Mouse (Mus musculus) midbrain, embryonic 11.5 days (tissue): ENCODE measurements around the gene Olfr45. TPM values are rescaled to one million over a fixed set of nuclear protein-coding genes. Genes with fewer than 3 reads are reported as not detected.
"Not testable (repeated sequence)": the region's sequence is repeated elsewhere in the genome, so short reads cannot be mapped to it uniquely, and the experiment has no call there.

Source experiments
- ATAC-seq: fragments of 200-750 bp; cut with Nextera tagmentation; 2 replicates; pipeline ENCODE4 v1.8.0; 2017; ENCODE audit warnings: moderate TSS enrichment, moderate library complexity; ENCODE audit not compliant: low FRiP score
- DNase-seq: peaks from one replicate; pipeline ENCODE4 v3.0.0; 2015; ENCODE audit warnings: low spot score; ENCODE audit errors: missing footprints
- H3K27ac ChIP-seq: fragments of 300-500 bp; sonication (generic); 2 replicates; pipeline ENCODE4 v1.5.1; 2014; ENCODE audit warnings: low read depth, low read length
- H3K27me3 ChIP-seq: fragments of 300-500 bp; sonication (generic); 2 replicates; pipeline ENCODE4 v1.6.1; 2014; ENCODE audit warnings: mild to moderate bottlenecking, low read length, moderate library complexity, mixed read lengths; ENCODE audit not compliant: control insufficient read depth, insufficient read depth
- H3K36me3 ChIP-seq: fragments of 300-500 bp; sonication (generic); 2 replicates; pipeline ENCODE4 v1.6.1; 2014; ENCODE audit warnings: mild to moderate bottlenecking, low read length, moderate library complexity, mixed read lengths; ENCODE audit not compliant: control insufficient read depth, insufficient read depth
- H3K4me1 ChIP-seq: fragments of 300-500 bp; sonication (generic); 2 replicates; pipeline ENCODE4 v1.6.1; 2014; ENCODE audit warnings: low read length; ENCODE audit not compliant: control insufficient read depth, insufficient read depth
- H3K4me2 ChIP-seq: fragments of 300-500 bp; sonication (generic); 2 replicates; pipeline ENCODE4 v1.6.1; 2014; ENCODE audit warnings: mild to moderate bottlenecking, moderate library complexity
- H3K4me3 ChIP-seq: fragments of 300-500 bp; sonication (generic); 2 replicates; pipeline ENCODE4 v1.5.1; 2014; ENCODE audit warnings: low read depth, low read length
- H3K9ac ChIP-seq: fragments of 300-500 bp; sonication (generic); 2 replicates; pipeline ENCODE4 v1.6.1; 2014; ENCODE audit warnings: low read length
- H3K9me3 ChIP-seq: fragments of 300-500 bp; sonication (generic); 2 replicates; pipeline ENCODE4 v1.6.1; 2016; ENCODE audit warnings: low read length; ENCODE audit not compliant: control insufficient read depth
- WGBS: fragments of 180-500 bp; shearing (Covaris S2); extraction: QIAGEN DNeasy Blood & Tissue Kit; methylation state at CpG from one replicate; pipeline ENCODE4 v1.1.7; 2014; 5-methylcytosine and 5-hydroxymethylcytosine counted together
- polyA plus RNA-seq: library from polyadenylated mRNA; unstranded; fragments of >200 nt; fragmentation: Nextera tagmentation; extraction: Ambion mirVana; gene quantifications from 2 replicates; pipeline ENCODE4 v1.2.1, GENCODE M21; 2014

Gene Olfr45
- polyA plus RNA-seq: not detected in 2 replicates

- no peak for DNase-seq
- Histone ChIP-seq H3K27ac (no peak within 1 kb of the TSS), H3K4me1 (no peaks in the 10 kb centered on the region), H3K36me3 (no peaks in the 10 kb centered on the region), H3K27me3 (no peaks in the 10 kb centered on the region), H3K9ac (no peak within 1 kb of the TSS), H3K4me2 (no peak within 1 kb of the TSS), H3K4me3 (no peak within 1 kb of the TSS), H3K9me3 (no peaks in the 10 kb centered on the region)
- no peak for ATAC-seq
- 96% methylated on average over 1 of the region's 1 CpGs for WGBS
These were observed at the start of gene Olfr45 for GRCm38 (mm10) chr7:140681651-140682050. Gene Olfr45 (plus strand): TSS chr7:140681951.

GRCm38 (mm10) chr7:140646152-140646551, 35.6 kb upstream of the Olfr45 start, which contains the start of gene Olfr53:
Gene Olfr53 (plus strand): TSS chr7:140646452.
- DNase-seq: no peak
- H3K4me3 ChIP-seq: no peak within 1 kb of the TSS

GRCm38 (mm10) chr7:140659630-140660029, 22.1 kb upstream of the Olfr45 start, which contains the start of gene Olfr539:
Gene Olfr539 (plus strand): TSS chr7:140659930.
- Histone ChIP-seq H3K27me3 (no peaks in the 10 kb centered on the region), H3K9me3 (no peaks in the 10 kb centered on the region), H3K36me3 (no peaks in the 10 kb centered on the region), H3K27ac (no peak within 1 kb of the TSS), H3K4me2 (no peak within 1 kb of the TSS), H3K9ac (no peak within 1 kb of the TSS), H3K4me3 (no peak within 1 kb of the TSS), H3K4me1 (no peaks in the 10 kb centered on the region)
- ATAC-seq (no peak), DNase-seq (no peak)
- WGBS: 91% methylated on average over 4 of the region's 4 CpGs

More at GRCm38 (mm10) chr7:140646152-140646551, 35.6 kb upstream of the Olfr45 start, which contains the start of gene Olfr53:
- Histone ChIP-seq H3K9me3 (no peaks in the 10 kb centered on the region), H3K27me3 (no peaks in the 10 kb centered on the region), H3K4me2 (no peak within 1 kb of the TSS), H3K36me3 (no peaks in the 10 kb centered on the region), H3K4me1 (no peaks in the 10 kb centered on the region), H3K9ac (no peak within 1 kb of the TSS), H3K27ac (no peak within 1 kb of the TSS)
- ATAC-seq: no peak
- WGBS: 96% methylated on average over 1 of the region's 1 CpGs

GRCm38 (mm10) chr7:140670693-140671092, 11.1 kb upstream of the Olfr45 start:
- DNase-seq, H3K9me3 ChIP-seq, ATAC-seq, H3K9ac ChIP-seq, H3K4me2 ChIP-seq, H3K36me3 ChIP-seq, H3K27ac ChIP-seq, H3K4me3 ChIP-seq, H3K4me1 ChIP-seq, H3K27me3 ChIP-seq: not testable (repeated sequence)
- 85% methylated on average over 3 of the region's 3 CpGs for WGBS

- Histone ChIP-seq H3K36me3 (no peaks in the 10 kb centered on the region), H3K27me3 (no peaks in the 10 kb centered on the region), H3K4me1 (no peaks in the 10 kb centered on the region), H3K4me3 (no peak overlapping the region), H3K4me2 (peak overlapping the region; percentile 23), H3K9me3 (no peaks in the 10 kb centered on the region; the same call in 1 of the 2 replicates), H3K27ac (no peak overlapping the region), H3K9ac (no peak overlapping the region)
- DNase-seq (no peak), ATAC-seq (peak; percentile 66; the same call in 1 of the 2 replicates)
- 8% methylated on average over 2 of the region's 6 CpGs for WGBS
These were observed 5.9 kb upstream of the Olfr45 start for GRCm38 (mm10) chr7:140675863-140676262.

- ATAC-seq: not testable (repeated sequence)
- 69% methylated on average over 4 of the region's 4 CpGs for WGBS
These were observed 2.2 kb upstream of the Olfr45 start for GRCm38 (mm10) chr7:140679591-140679990.

GRCm38 (mm10) chr7:140696967-140697366, 15.2 kb downstream of the Olfr45 start, which contains the start of gene Olfr541:
Gene Olfr541 (plus strand): TSS chr7:140697267.
- no peak within 1 kb of the TSS for H3K4me2 ChIP-seq
- H3K4me3 ChIP-seq: no peak within 1 kb of the TSS
- H3K27ac ChIP-seq: no peak within 1 kb of the TSS
- H3K27me3 ChIP-seq: no peaks in the 10 kb centered on the region
- no peaks in the 10 kb centered on the region for H3K36me3 ChIP-seq
- H3K4me1 ChIP-seq: no peaks in the 10 kb centered on the region
- no peak for ATAC-seq
- H3K9ac ChIP-seq: no peak within 1 kb of the TSS
- DNase-seq: no peak
- no peaks in the 10 kb centered on the region for H3K9me3 ChIP-seq

More at GRCm38 (mm10) chr7:140679591-140679990, 2.2 kb upstream of the Olfr45 start:
- not testable (repeated sequence) for H3K4me3 ChIP-seq, H3K27me3 ChIP-seq, H3K36me3 ChIP-seq, H3K4me1 ChIP-seq, H3K9me3 ChIP-seq, H3K27ac ChIP-seq, H3K9ac ChIP-seq, DNase-seq, H3K4me2 ChIP-seq

- DNase-seq: no peak
- H3K27me3 ChIP-seq: no peaks in the 10 kb centered on the region
- no peak overlapping the region for H3K27ac ChIP-seq
- no peaks in the 10 kb centered on the region for H3K36me3 ChIP-seq
- H3K9ac ChIP-seq: no peak overlapping the region
- ATAC-seq: no peak
- WGBS: 40% methylated on average over 2 of the region's 2 CpGs
- H3K4me1 ChIP-seq: no peaks in the 10 kb centered on the region
- no peak overlapping the region for H3K4me2 ChIP-seq
- H3K4me3 ChIP-seq: no peak overlapping the region
- H3K9me3 ChIP-seq: no peaks in the 10 kb centered on the region
These were observed 24.6 kb downstream of the Olfr45 start for GRCm38 (mm10) chr7:140706348-140706747.

- 80% methylated on average over 6 of the region's 6 CpGs for WGBS
- Histone ChIP-seq H3K27me3 (no peaks in the 10 kb centered on the region), H3K9ac (no peak overlapping the region), H3K9me3 (no peaks in the 10 kb centered on the region), H3K4me1 (no peaks in the 10 kb centered on the region), H3K36me3 (no peaks in the 10 kb centered on the region), H3K4me3 (no peak overlapping the region), H3K4me2 (no peak overlapping the region), H3K27ac (no peak overlapping the region)
- DNase-seq (no peak), ATAC-seq (no peak)
These were observed 26.0 kb downstream of the Olfr45 start for GRCm38 (mm10) chr7:140707536-140708284.
